In genomic region chr12:8452766-8453621, GRCm38 (mm10) we compare ENCODE assay signal across 11 mouse cellular contexts. TPM values are rescaled to one million over a fixed set of nuclear protein-coding genes. Genes with fewer than 3 reads are reported as not detected.
DNase-seq lines count a peak whose midpoint lies in the region; ATAC-seq and TF ChIP-seq lines count a peak whose summit lies in the region.
"Had no signal": no experiment of that assay in that cellular context is flagged by ENCODE, and none has a peak within 500 bp of the region (broad histone marks: within the 10 kb centered on the region; RNA-seq: fewer than 3 reads in every experiment).

No protein-coding gene starts in this region.

- no peak for ATAC-seq in heart, embryonic 11.5 days (replicated peaks; ENCODE audit: insufficient number of reproducible peaks, low FRiP score, low TSS enrichment)
- 0 out of 2 replicates have a peak, but pooled peaks have one; percentile 8 for ATAC-seq in lung, postnatal 0 days
- ATAC-seq: forebrain, embryonic 14.5 days had no signal

- 77% methylated on average over 7 of the region's 7 CpGs for WGBS in heart, embryonic 11.5 days (ENCODE audit: insufficient replicate concordance)
- WGBS in lung, postnatal 0 days: 42% methylated on average over 7 of the region's 7 CpGs

- H3K4me3 ChIP-seq in heart, embryonic 11.5 days (ENCODE audit: low read depth, low read length): no peak overlapping the region
- no peak overlapping the region for H3K4me3 ChIP-seq in lung, postnatal 0 days (ENCODE audit: low read depth, low read length)
- H3K4me3 ChIP-seq in myocyte: no peak overlapping the region
- H3K4me3 ChIP-seq: neural tube, embryonic 13.5 days had no signal

- peak; percentile 97 for DNase-seq in heart, adult 11 months
- DNase-seq in lung, postnatal 0 days (ENCODE audit: low spot score): peak; percentile 55
- DNase-seq in lung, postnatal 25 days (ENCODE audit: low spot score): no peak
- DNase-seq in cerebellum, postnatal 36 days: peak; percentile 41
- no peak for DNase-seq in ovary, postnatal 14 days (ENCODE audit: low spot score)
- DNase-seq in neural tube, embryonic 10.5 days (ENCODE audit: extremely low spot score, low spot score): no peak

- H3K9me3 ChIP-seq in heart, embryonic 11.5 days (replicated peaks; ENCODE audit: control insufficient read depth, low read length): no peaks in the 10 kb centered on the region
- no peaks in the 10 kb centered on the region for H3K9me3 ChIP-seq in lung, postnatal 0 days (ENCODE audit: low read length)
- H3K9me3 ChIP-seq: neural tube, embryonic 13.5 days had no signal

- no peaks in the 10 kb centered on the region; the same call in 1 of the 2 replicates for H3K27me3 ChIP-seq in heart, embryonic 11.5 days (ENCODE audit: control insufficient read depth, insufficient read depth, low read length)
- H3K27me3 ChIP-seq in lung, postnatal 0 days (replicated peaks; ENCODE audit: insufficient read depth, low read length): no peaks in the 10 kb centered on the region
- no peaks in the 10 kb centered on the region for H3K27me3 ChIP-seq in myocyte (ENCODE audit: control insufficient read depth, insufficient read depth, insufficient read length)
- H3K27me3 ChIP-seq: neural tube, embryonic 13.5 days had no signal

- 0 out of 2 replicates have a peak, but pooled peaks cover 4% of the 10 kb centered on the region for H3K4me1 ChIP-seq in heart, embryonic 11.5 days (ENCODE audit: control insufficient read depth, insufficient read depth, low read length)
- H3K4me1 ChIP-seq in lung, postnatal 0 days (ENCODE audit: insufficient read depth, low read depth, low read length): peaks cover 5% of the 10 kb centered on the region; the same call in 1 of the 2 replicates

- H3K27ac ChIP-seq in heart, embryonic 11.5 days (ENCODE audit: low read depth, low read length): no peak overlapping the region
- peak overlapping the region; percentile 27 for H3K27ac ChIP-seq in lung, postnatal 0 days (ENCODE audit: low read length)
- H3K27ac ChIP-seq: liver, embryonic 14.5 days; neural tube, embryonic 13.5 days had no signal

- H3K36me3 ChIP-seq in heart, embryonic 11.5 days (ENCODE audit: control insufficient read depth, insufficient read depth, low read length): no peaks in the 10 kb centered on the region
- H3K36me3 ChIP-seq in lung, postnatal 0 days (ENCODE audit: insufficient read depth, low read length): no peaks in the 10 kb centered on the region
- no peaks in the 10 kb centered on the region for H3K36me3 ChIP-seq in myocyte (ENCODE audit: control insufficient read depth, insufficient read depth)
- H3K36me3 ChIP-seq: neural tube, embryonic 13.5 days had no signal

- no peak overlapping the region for H3K9ac ChIP-seq in heart, embryonic 11.5 days (ENCODE audit: low read depth, low read length)
- no peak overlapping the region for H3K9ac ChIP-seq in lung, postnatal 0 days (replicated peaks; ENCODE audit: low read depth)
- H3K9ac ChIP-seq: liver, embryonic 14.5 days; neural tube, embryonic 13.5 days had no signal

- no peak overlapping the region for H3ac ChIP-seq in myocyte (ENCODE audit: control insufficient read depth, insufficient read length)

- TF ChIP-seq CTCF in lung, postnatal 0 days (IDR thresholded peaks at IDR 0.05): no peak

- no peak for TF ChIP-seq EP300 in lung, postnatal 0 days (IDR thresholded peaks at IDR 0.05)

- TF ChIP-seq POLR2A in myocyte (IDR thresholded peaks at IDR 0.05; ENCODE audit: insufficient read length, low read depth): peak; percentile 32

- H3K4me2 ChIP-seq in heart, embryonic 11.5 days: no peak overlapping the region
- H3K4me2 ChIP-seq in lung, postnatal 0 days (replicated peaks; ENCODE audit: low read depth, low read length): no peak overlapping the region
- H3K4me2 ChIP-seq in myocyte (ENCODE audit: low read depth): peak overlapping the region; percentile 62
- H3K4me2 ChIP-seq: neural tube, embryonic 13.5 days had no signal

- H3K79me2 ChIP-seq in myocyte (ENCODE audit: control insufficient read depth, insufficient read depth): no peaks in the 10 kb centered on the region

TF ChIP-seq in myocyte, 11 proteins besides CTCF, POLR2A, EP300 and RAD21:
- TF ChIP-seq TCF12 (IDR thresholded peaks at IDR 0.05; ENCODE audit: insufficient read depth, poor library complexity, severe bottlenecking): no peak
- TF ChIP-seq MAX (IDR thresholded peaks at IDR 0.05; ENCODE audit: low read depth): no peak
- TF ChIP-seq SRF (IDR thresholded peaks at IDR 0.05; ENCODE audit: control insufficient read depth, insufficient read length, low read depth): no peak
- no peak for TF ChIP-seq CEBPB (IDR thresholded peaks at IDR 0.05; ENCODE audit: insufficient read depth, poor library complexity, severe bottlenecking)
- TF ChIP-seq MYOG (IDR thresholded peaks at IDR 0.05; ENCODE audit: control insufficient read depth in 1 of 3, insufficient read depth in 1 of 3, insufficient read length in 2 of 3, low read depth in 2 of 3): peak in 2 of 3 experiments; percentile 12 to 73
- TF ChIP-seq USF1 (IDR thresholded peaks at IDR 0.05; ENCODE audit: low read depth): no peak
- no peak for TF ChIP-seq POLR2AphosphoS2 (IDR thresholded peaks at IDR 0.05; ENCODE audit: insufficient read length, low read depth)
- TF ChIP-seq E2F4 (IDR thresholded peaks at IDR 0.05; ENCODE audit: insufficient read depth): no peak
- no peak for TF ChIP-seq TCF3 (IDR thresholded peaks at IDR 0.05; ENCODE audit: insufficient read length, low read depth)
- no peak for TF ChIP-seq REST (IDR thresholded peaks at IDR 0.05; ENCODE audit: insufficient read depth, insufficient read length)
- TF ChIP-seq MYOD1 (IDR thresholded peaks at IDR 0.05; ENCODE audit: control insufficient read depth in 1 of 3, insufficient read length in 2 of 3, low read depth in 2 of 3): peak in 2 of 3 experiments; percentile 56 to 77

RNA-seq across cellular contexts. Expression of gene Rhob, which starts 46.8 kb away (rescaled TPM):
- 54.8 and 57.2 TPM in 2 replicates for polyA plus RNA-seq in heart, embryonic 11.5 days (2014; fragmentation: Nextera tagmentation; extraction: Ambion mirVana)
- polyA plus RNA-seq in lung, postnatal 0 days (2015; fragmentation: Nextera tagmentation; extraction: Ambion mirVana): 77.6 and 77.9 TPM in 2 replicates
- 415 TPM for polyA plus RNA-seq in myocyte (2012; fragmentation: generic; extraction: Trizol)

Comparison
In these comparisons a context has a peak if more than half of its experiments do, and no peak if none do; other contexts are left out.
1. DNase-seq: peak in heart, adult 11 months (single experiment), lung, postnatal 0 days (single experiment) and cerebellum, postnatal 36 days (2 of 2); none in lung, postnatal 25 days (single experiment), ovary, postnatal 14 days (single experiment) and neural tube, embryonic 10.5 days (single experiment).